Mouse (Mus musculus) kidney, adult 2 months (tissue): ENCODE results near the gene Lrrc63. TPM values are rescaled to one million over a fixed set of nuclear protein-coding genes. Genes with fewer than 3 reads are reported as not detected.

Experiments
- DNase-seq: peaks from one replicate; pipeline ENCODE4 v3.0.0; 2021
- H3K27ac ChIP-seq: fragments of 200-500 bp; 2 replicates; pipeline ENCODE4 v1.5.1; 2012; ENCODE audit warnings: low read depth, low read length, control low read depth, inconsistent platforms; ENCODE audit not compliant: insufficient read depth
- H3K27me3 ChIP-seq: fragments of 200-500 bp; replicated peaks from 2 replicates; pipeline ENCODE4 v1.6.1; 2012; ENCODE audit warnings: mild to moderate bottlenecking, moderate library complexity, low read length, inconsistent platforms; ENCODE audit not compliant: control insufficient read depth, insufficient read depth
- H3K36me3 ChIP-seq: fragments of 200-500 bp; 2 replicates; pipeline ENCODE4 v1.6.1; 2012; ENCODE audit warnings: mild to moderate bottlenecking, moderate library complexity, low read length, inconsistent platforms; ENCODE audit not compliant: control insufficient read depth, insufficient read depth
- H3K4me1 ChIP-seq: fragments of 200-500 bp; 2 replicates; pipeline ENCODE4 v1.6.1; 2011; ENCODE audit warnings: low read length; ENCODE audit not compliant: control insufficient read depth, insufficient read depth
- H3K4me3 ChIP-seq: fragments of 200-500 bp; 2 replicates; pipeline ENCODE4 v1.5.1; 2011; ENCODE audit warnings: mild to moderate bottlenecking, low read depth, low read length, control low read depth; ENCODE audit not compliant: insufficient read depth
- CTCF ChIP-seq: fragments of 200-500 bp; conservative IDR thresholded peaks from 2 replicates; pipeline ENCODE4 v1.5.1; 2011; ENCODE audit warnings: low read depth, mild to moderate bottlenecking, control low read depth, low read length, moderate library complexity, mixed read lengths; ENCODE audit not compliant: insufficient read depth, insufficient read length
- POLR2A ChIP-seq: fragments of 200-500 bp; IDR thresholded peaks from one replicate; pipeline ENCODE4 v1.6.1; 2011; ENCODE audit warnings: low read depth, low read length, control low read depth
- WGBS: fragments of 180-500 bp; shearing (Covaris S2); methylation state at CpG from one replicate; pipeline ENCODE4 v1.1.7; 2018; 5-methylcytosine and 5-hydroxymethylcytosine counted together
- polyA plus RNA-seq: library from polyadenylated mRNA; depleted of rRNA; stranded (reverse); fragments of >200 nt; gene quantifications from 2 replicates; pipeline ENCODE4 v1.2.3, GENCODE M21; 2012

Lrrc63 gene
- polyA plus RNA-seq, 1 experiment, result not detected

- no peaks in the 10 kb centered on the region for H3K27me3 ChIP-seq
- no peak overlapping the region for H3K4me3 ChIP-seq
- no peaks in the 10 kb centered on the region for H3K4me1 ChIP-seq
- no peak overlapping the region for H3K27ac ChIP-seq
- no peaks in the 10 kb centered on the region for H3K36me3 ChIP-seq
- no peak for TF ChIP-seq POLR2A
- DNase-seq, result no peak
- WGBS, result 81% methylated on average over 9 of the region's 9 CpGs
Observed at GRCm38 (mm10) chr14:75174731-75175555, 44.3 kb upstream of the Lrrc63 start.

- H3K27ac ChIP-seq, result no peak overlapping the region
- DNase-seq, result no peak
- H3K4me1 ChIP-seq, result no peaks in the 10 kb centered on the region
- TF ChIP-seq POLR2A, result no peak
- TF ChIP-seq CTCF, result no peak
- H3K27me3 ChIP-seq, result no peaks in the 10 kb centered on the region
- H3K4me3 ChIP-seq, result no peak overlapping the region
- H3K36me3 ChIP-seq, result no peaks in the 10 kb centered on the region
- 76% methylated on average over 8 of the region's 8 CpGs for WGBS
Observed at GRCm38 (mm10) chr14:75174296-75174695, 43.6 kb upstream of the Lrrc63 start.

- no peak for DNase-seq
- H3K4me3 ChIP-seq, result no peak overlapping the region
Observed at GRCm38 (mm10) chr14:75170546-75170945, 39.9 kb upstream of the Lrrc63 start.

GRCm38 (mm10) chr14:75168501-75168900 lies 37.8 kb upstream of the Lrrc63 start:
- no peak for DNase-seq
- no peak for TF ChIP-seq CTCF
- WGBS, result 88% methylated on average over 3 of the region's 3 CpGs

More at GRCm38 (mm10) chr14:75170546-75170945, 39.9 kb upstream of the Lrrc63 start:
- Histone ChIP-seq H3K27me3 (no peaks in the 10 kb centered on the region), H3K27ac (no peak overlapping the region), H3K4me1 (no peaks in the 10 kb centered on the region), H3K36me3 (no peaks in the 10 kb centered on the region)
- TF ChIP-seq POLR2A (no peak), CTCF (no peak)
- 70% methylated on average over 1 of the region's 1 CpGs for WGBS

GRCm38 (mm10) chr14:75165574-75166131 lies 35.0 kb upstream of the Lrrc63 start:
- TF ChIP-seq CTCF, result no peak
- no peak for TF ChIP-seq POLR2A
- H3K36me3 ChIP-seq, result no peaks in the 10 kb centered on the region
- no peaks in the 10 kb centered on the region for H3K27me3 ChIP-seq
- WGBS, result 79% methylated on average over 2 of the region's 2 CpGs
- H3K27ac ChIP-seq, result no peak overlapping the region
- H3K4me3 ChIP-seq, result no peak overlapping the region
- H3K4me1 ChIP-seq, result no peaks in the 10 kb centered on the region
- no peak for DNase-seq

More at GRCm38 (mm10) chr14:75168501-75168900, 37.8 kb upstream of the Lrrc63 start:
- Histone ChIP-seq H3K27ac (no peak overlapping the region), H3K4me3 (no peak overlapping the region), H3K36me3 (no peaks in the 10 kb centered on the region), H3K4me1 (no peaks in the 10 kb centered on the region), H3K27me3 (no peaks in the 10 kb centered on the region)

GRCm38 (mm10) chr14:75164345-75164744 lies 33.7 kb upstream of the Lrrc63 start:
- no peaks in the 10 kb centered on the region for H3K27me3 ChIP-seq
- H3K4me3 ChIP-seq, result no peak overlapping the region
- no peak for DNase-seq
- no peaks in the 10 kb centered on the region for H3K36me3 ChIP-seq
- 91% methylated on average over 9 of the region's 9 CpGs for WGBS
- TF ChIP-seq CTCF, result no peak
- no peak for TF ChIP-seq POLR2A
- no peak overlapping the region for H3K27ac ChIP-seq
- H3K4me1 ChIP-seq, result no peaks in the 10 kb centered on the region

- DNase-seq, result peak; percentile 9
- H3K27me3 ChIP-seq, result no peaks in the 10 kb centered on the region
- H3K4me1 ChIP-seq, result no peaks in the 10 kb centered on the region
- 92% methylated on average over 8 of the region's 8 CpGs for WGBS
- H3K4me3 ChIP-seq, result no peak overlapping the region
- TF ChIP-seq POLR2A (no peak), CTCF (no peak)
- no peaks in the 10 kb centered on the region for H3K36me3 ChIP-seq
- no peak overlapping the region for H3K27ac ChIP-seq
Observed at GRCm38 (mm10) chr14:75163866-75164265, 33.2 kb upstream of the Lrrc63 start.
